Mouse (Mus musculus) embryonic fibroblast, embryonic 13.5 days (primary cell): ENCODE results near the gene Rinl.

Experiments used
- CTCF ChIP-seq: IDR thresholded peaks from 2 replicates; pipeline ENCODE4 v1.5.1; 2011; ENCODE audit warnings: mild to moderate bottlenecking, control low read depth, low read length, moderate library complexity, borderline replicate concordance; ENCODE audit not compliant: insufficient read depth
- POLR2A ChIP-seq: IDR thresholded peaks from 2 replicates; pipeline ENCODE4 v1.6.1; 2011; ENCODE audit warnings: low read depth, mild to moderate bottlenecking, control low read depth, low read length, moderate library complexity

DNA sequence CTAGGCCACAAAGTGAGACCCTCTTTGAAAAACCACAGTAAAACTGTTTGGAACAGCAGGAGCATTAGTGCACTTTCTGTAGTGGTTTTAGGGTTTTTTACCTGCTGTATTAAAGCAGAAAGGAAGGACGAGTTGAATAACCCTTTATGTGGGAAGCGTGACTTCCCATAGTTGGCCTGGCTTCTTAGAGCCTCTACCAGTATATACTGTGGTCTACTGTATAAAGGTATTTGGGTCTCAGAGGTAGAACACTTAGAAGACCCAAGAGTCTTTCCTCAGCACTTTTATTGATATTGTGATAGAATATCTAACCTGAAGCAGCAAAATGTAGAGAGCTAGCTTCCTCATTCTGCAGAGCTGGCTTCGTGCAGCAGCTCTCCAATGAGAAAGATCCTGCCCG, 30.8 kb downstream of the Rinl start:
- TF ChIP-seq POLR2A (no peak), CTCF (no peak)
